Mouse (Mus musculus) embryonic facial prominence, embryonic 14.5 days (tissue): ENCODE results near the gene Insr. TPM values are rescaled to one million over a fixed set of nuclear protein-coding genes. Genes with fewer than 3 reads are reported as not detected.
"Not testable (repeated sequence)": the region's sequence is repeated elsewhere in the genome, so short reads cannot be mapped to it uniquely, and the experiment has no call there.

ENCODE experiments used
- ATAC-seq: fragments of 200-750 bp; cut with Nextera tagmentation; 2 replicates; pipeline ENCODE4 v1.8.0; 2017; ENCODE audit warnings: low read depth, moderate number of reproducible peaks, moderate TSS enrichment
- DNase-seq: peaks from one replicate; pipeline ENCODE4 v3.0.0-alpha.2; 2015; ENCODE audit warnings: low spot score
- H3K27ac ChIP-seq: fragments of 300-500 bp; sonication (generic); replicated peaks from 2 replicates; pipeline ENCODE4 v1.5.1; 2014; ENCODE audit warnings: low read depth, mild to moderate bottlenecking, low read length, moderate library complexity
- H3K27me3 ChIP-seq: fragments of 300-500 bp; sonication (generic); replicated peaks from 2 replicates; pipeline ENCODE4 v1.6.1; 2014; ENCODE audit warnings: low read length; ENCODE audit not compliant: control insufficient read depth, insufficient read depth
- H3K36me3 ChIP-seq: fragments of 300-500 bp; sonication (generic); 2 replicates; pipeline ENCODE4 v1.6.1; 2014; ENCODE audit warnings: low read length, mixed read lengths; ENCODE audit not compliant: control insufficient read depth, insufficient read depth
- H3K4me1 ChIP-seq: fragments of 300-500 bp; sonication (generic); 2 replicates; pipeline ENCODE4 v1.6.1; 2014; ENCODE audit warnings: antibody characterized with exemption, low read length; ENCODE audit not compliant: control insufficient read depth, insufficient read depth
- H3K4me2 ChIP-seq: fragments of 300-500 bp; sonication (generic); 2 replicates; pipeline ENCODE4 v1.6.1; 2014; ENCODE audit warnings: low read depth, mild to moderate bottlenecking, low read length, moderate library complexity, mixed read lengths
- H3K4me3 ChIP-seq: fragments of 300-500 bp; sonication (generic); 2 replicates; pipeline ENCODE4 v1.5.1; 2014; ENCODE audit warnings: low read depth, mild to moderate bottlenecking, low read length
- H3K9ac ChIP-seq: fragments of 300-500 bp; sonication (generic); 2 replicates; pipeline ENCODE4 v1.6.1; 2014; ENCODE audit warnings: low read depth, mild to moderate bottlenecking, low read length, moderate library complexity, mixed read lengths
- H3K9me3 ChIP-seq: fragments of 300-500 bp; sonication (generic); 2 replicates; pipeline ENCODE4 v1.6.1; 2016; ENCODE audit warnings: low read length; ENCODE audit not compliant: control insufficient read depth
- WGBS: fragments of 180-500 bp; shearing (Covaris S2); extraction: QIAGEN DNeasy Blood & Tissue Kit; methylation state at CpG from one replicate; pipeline ENCODE4 v1.1.7; 2014; 5-methylcytosine and 5-hydroxymethylcytosine counted together
- polyA plus RNA-seq: library from polyadenylated mRNA; unstranded; fragments of >200 nt; fragmentation: Nextera tagmentation; extraction: Ambion mirVana; gene quantifications from 2 replicates; pipeline ENCODE4 v1.2.1, GENCODE M21; 2014

Gene Insr
- polyA plus RNA-seq, 1 experiment from 2014 or later = 30.3 TPM

DNA sequence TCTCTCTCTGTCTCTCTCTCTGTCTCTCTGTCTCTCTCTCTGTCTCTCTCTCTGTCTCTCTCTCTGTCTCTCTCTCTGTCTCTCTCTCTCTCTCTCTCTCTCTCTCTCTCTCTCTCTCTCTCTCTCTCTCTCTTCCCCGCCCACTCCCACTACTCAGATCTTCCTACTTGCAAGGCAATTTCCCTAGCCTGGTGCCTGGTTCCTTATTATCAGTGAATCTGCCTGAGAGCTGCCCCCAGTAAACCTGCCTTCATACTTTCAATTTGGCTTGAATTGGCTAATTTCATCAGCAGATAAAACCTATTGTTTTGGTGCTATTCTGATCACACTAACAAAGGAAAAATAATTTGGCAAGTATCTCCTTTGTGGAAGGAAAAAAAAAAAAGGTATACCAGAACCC, 34.0 kb upstream of the Insr start:
- H3K4me1 ChIP-seq, H3K9ac ChIP-seq, ATAC-seq, H3K27me3 ChIP-seq, H3K36me3 ChIP-seq, H3K4me3 ChIP-seq, H3K27ac ChIP-seq, DNase-seq, H3K9me3 ChIP-seq, H3K4me2 ChIP-seq: not testable (repeated sequence)
- WGBS = 80% methylated on average over 1 of the region's 1 CpGs

DNA sequence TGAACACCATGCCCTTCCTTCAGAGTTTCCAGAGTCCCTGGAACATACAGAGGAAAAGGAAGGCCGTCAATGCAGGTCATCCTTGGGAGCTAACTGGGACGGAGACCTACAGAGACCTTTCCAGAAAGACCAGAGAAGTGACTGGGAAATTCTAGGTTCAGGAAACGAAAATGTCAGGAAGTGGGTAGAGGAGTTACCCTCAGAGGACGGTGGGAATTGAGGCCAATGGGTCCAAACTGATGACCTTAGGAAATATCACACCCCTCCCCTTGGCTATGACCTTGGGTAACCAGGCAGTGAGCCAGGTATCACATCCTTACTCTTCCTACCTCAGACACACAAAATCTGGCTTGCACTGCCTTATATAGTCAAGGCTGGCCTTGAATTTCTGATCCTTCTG, 32.1 kb upstream of the Insr start:
- no peak overlapping the region for H3K4me2 ChIP-seq
- no peaks in the 10 kb centered on the region for H3K9me3 ChIP-seq
- H3K27me3 ChIP-seq = no peaks in the 10 kb centered on the region
- H3K4me1 ChIP-seq = no peaks in the 10 kb centered on the region
- no peak overlapping the region for H3K9ac ChIP-seq
- H3K27ac ChIP-seq = no peak overlapping the region
- no peaks in the 10 kb centered on the region for H3K36me3 ChIP-seq
- DNase-seq = no peak
- no peak for ATAC-seq
- H3K4me3 ChIP-seq = no peak overlapping the region
- 80% methylated on average over 4 of the region's 4 CpGs for WGBS

DNA sequence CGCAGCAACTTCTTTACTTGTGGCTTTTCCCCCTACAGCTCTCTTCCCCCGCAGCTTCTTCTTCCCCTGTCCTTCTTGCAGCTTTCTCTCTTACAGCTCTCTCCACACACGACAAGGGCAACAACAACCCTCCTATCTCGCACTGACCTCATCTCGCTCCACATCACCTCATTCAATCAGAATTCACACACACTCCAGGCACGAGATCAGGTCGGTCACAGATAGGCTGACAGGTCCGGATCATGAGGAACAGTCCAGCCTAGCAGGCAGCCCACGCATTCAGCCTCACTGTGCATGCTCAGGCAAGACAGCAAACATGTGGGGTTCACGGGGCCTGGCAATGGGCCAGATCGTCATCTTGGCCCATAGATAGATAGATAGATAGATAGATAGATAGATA, 30.2 kb upstream of the Insr start:
- Histone ChIP-seq H3K4me1 (no peaks in the 10 kb centered on the region), H3K4me3 (no peak overlapping the region), H3K36me3 (no peaks in the 10 kb centered on the region), H3K4me2 (no peak overlapping the region), H3K9ac (no peak overlapping the region), H3K27me3 (no peaks in the 10 kb centered on the region), H3K27ac (no peak overlapping the region), H3K9me3 (no peaks in the 10 kb centered on the region)
- DNase-seq (no peak), ATAC-seq (no peak)
- 83% methylated on average over 11 of the region's 11 CpGs for WGBS

DNA sequence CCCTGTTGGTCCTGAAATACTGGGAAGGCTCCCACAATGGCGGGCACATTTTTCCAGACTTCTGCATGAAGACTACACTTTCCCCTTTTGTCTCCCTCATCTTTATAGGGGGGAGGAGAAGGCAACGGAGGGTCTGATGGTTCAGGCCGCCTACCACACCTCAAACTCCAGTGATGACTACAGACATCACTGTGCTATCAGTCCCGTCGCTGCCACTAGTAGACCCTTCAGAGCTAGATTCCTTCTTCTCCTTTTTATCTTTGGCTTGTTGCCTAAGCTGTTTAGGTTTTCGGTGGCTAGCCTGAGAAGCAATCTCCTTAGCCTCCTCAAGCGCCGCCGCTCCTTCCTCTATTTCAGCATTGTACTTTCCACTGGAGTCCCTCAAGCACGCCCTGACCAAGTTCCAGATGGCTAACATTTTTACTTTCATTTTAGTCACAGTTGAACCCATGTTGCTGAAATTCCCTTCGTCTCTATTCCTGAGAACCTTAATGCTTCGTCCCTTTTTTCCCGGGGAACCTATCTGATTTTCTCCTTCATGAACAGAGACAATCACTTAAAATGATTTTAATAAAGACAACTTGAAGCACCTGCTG, 28.9 kb upstream of the Insr start:
- not testable (repeated sequence) for DNase-seq, H3K36me3 ChIP-seq, ATAC-seq, H3K4me2 ChIP-seq, H3K4me1 ChIP-seq, H3K27me3 ChIP-seq, H3K9me3 ChIP-seq, H3K9ac ChIP-seq, H3K27ac ChIP-seq, H3K4me3 ChIP-seq
- WGBS = 89% methylated on average over 13 of the region's 13 CpGs

DNA sequence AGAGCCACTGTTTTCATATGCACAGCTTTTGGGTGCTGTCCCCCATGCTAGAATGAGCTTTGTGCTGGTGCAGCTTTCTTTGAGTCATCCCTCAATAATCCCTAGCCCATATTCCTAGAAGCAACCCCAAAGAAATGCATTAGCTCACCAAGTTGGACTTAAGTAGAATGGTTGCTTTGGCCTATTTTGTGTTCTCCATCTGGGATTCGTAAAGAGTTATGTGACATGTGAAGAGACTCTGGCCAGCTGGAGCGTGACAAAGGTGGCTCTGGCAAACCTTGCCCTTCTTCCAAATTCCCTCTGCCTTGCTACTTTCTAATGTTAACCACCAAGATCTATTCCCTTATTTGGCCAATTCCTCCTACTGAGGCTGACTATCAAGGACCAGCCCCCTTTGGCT, 22.7 kb upstream of the Insr start:
- 53% methylated on average over 2 of the region's 2 CpGs for WGBS

DNA sequence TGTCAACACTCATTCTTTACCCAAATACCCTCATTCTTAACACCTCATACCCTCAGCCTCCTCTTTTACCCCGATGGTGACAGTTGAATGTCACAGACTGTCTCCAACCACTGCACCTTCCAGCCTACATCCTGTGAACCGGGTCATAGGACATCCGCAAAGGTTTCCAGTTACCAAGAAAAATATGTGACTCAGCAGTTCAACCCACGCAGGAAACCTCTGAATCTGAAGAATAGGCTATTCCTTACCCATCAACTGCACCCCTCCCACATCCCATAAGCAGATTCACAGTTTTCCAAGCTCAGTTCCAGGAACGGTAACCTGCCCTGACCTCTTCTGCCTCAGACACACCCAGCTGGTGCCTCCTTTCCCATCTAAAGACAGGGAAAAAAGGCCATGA, 19.9 kb upstream of the Insr start:
- WGBS = 78% methylated on average over 5 of the region's 5 CpGs
- H3K27ac ChIP-seq = no peak overlapping the region
- DNase-seq = no peak

More for the DNA sequence above, 22.7 kb upstream of the Insr start:
- Histone ChIP-seq H3K4me3 (no peak overlapping the region), H3K27me3 (no peaks in the 10 kb centered on the region), H3K9me3 (no peaks in the 10 kb centered on the region), H3K27ac (no peak overlapping the region), H3K36me3 (no peaks in the 10 kb centered on the region), H3K4me1 (no peaks in the 10 kb centered on the region), H3K4me2 (no peak overlapping the region), H3K9ac (no peak overlapping the region)
- no peak for DNase-seq
- ATAC-seq = no peak

DNA sequence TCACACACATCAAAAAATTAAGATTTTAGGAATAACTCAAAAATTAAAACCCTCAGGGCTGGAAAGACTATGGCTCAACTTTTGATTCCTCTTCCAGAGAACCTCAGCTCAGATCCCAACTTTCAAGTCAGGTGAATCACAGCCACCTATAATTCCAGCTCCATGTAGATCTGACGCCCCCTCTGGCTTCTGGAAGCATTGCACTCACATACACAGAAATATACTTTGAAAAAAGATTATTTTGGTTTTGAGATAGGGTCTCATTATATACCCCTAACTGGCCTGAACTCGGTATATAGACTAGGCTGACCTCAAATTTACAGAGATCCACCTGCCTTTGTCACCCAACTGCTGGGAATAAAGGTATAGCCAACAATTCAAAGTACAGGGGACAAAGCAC, 6.4 kb upstream of the Insr start:
- DNase-seq = no peak
- no peaks in the 10 kb centered on the region for H3K9me3 ChIP-seq
- no peak overlapping the region for H3K27ac ChIP-seq
- no peak overlapping the region for H3K4me2 ChIP-seq
- H3K9ac ChIP-seq = no peak overlapping the region
- no peaks in the 10 kb centered on the region for H3K4me1 ChIP-seq
- WGBS = 30% methylated on average over 2 of the region's 2 CpGs
- H3K36me3 ChIP-seq = no peaks in the 10 kb centered on the region
- H3K27me3 ChIP-seq = no peaks in the 10 kb centered on the region
- ATAC-seq = no peak
- no peak overlapping the region for H3K4me3 ChIP-seq

More for the DNA sequence above, 19.9 kb upstream of the Insr start:
- Histone ChIP-seq H3K9me3 (no peaks in the 10 kb centered on the region), H3K27me3 (no peaks in the 10 kb centered on the region), H3K9ac (no peak overlapping the region), H3K4me1 (no peaks in the 10 kb centered on the region), H3K36me3 (no peaks in the 10 kb centered on the region), H3K4me2 (no peak overlapping the region), H3K4me3 (no peak overlapping the region)
- no peak for ATAC-seq

DNA sequence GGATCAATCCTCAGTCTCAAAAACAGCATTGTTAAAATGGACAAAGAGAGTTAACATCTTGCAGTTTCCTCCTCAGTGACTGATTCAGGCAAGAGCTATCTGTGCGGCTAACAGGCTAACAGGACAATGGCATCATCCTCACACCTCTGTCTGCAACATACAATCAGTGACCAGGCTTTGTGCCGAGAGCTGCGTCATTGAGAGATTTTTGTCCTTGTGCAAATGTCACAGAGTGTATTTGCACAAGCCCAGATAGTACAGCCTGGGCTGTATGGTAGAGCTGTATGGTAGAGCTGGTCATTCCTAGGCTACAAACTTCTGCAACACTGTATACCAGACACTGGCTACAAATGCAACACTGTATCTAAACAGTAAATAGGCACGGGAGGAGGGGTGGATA, 5.2 kb upstream of the Insr start:
- Histone ChIP-seq H3K27me3 (no peaks in the 10 kb centered on the region), H3K9ac (no peak overlapping the region), H3K9me3 (no peaks in the 10 kb centered on the region), H3K4me3 (no peak overlapping the region), H3K4me2 (no peak overlapping the region), H3K36me3 (no peaks in the 10 kb centered on the region), H3K27ac (no peak overlapping the region), H3K4me1 (peaks cover 2% of the 10 kb centered on the region; the same call in 1 of the 2 replicates)
- ATAC-seq (no peak), DNase-seq (no peak)
- WGBS = 79% methylated on average over 4 of the region's 4 CpGs

DNA sequence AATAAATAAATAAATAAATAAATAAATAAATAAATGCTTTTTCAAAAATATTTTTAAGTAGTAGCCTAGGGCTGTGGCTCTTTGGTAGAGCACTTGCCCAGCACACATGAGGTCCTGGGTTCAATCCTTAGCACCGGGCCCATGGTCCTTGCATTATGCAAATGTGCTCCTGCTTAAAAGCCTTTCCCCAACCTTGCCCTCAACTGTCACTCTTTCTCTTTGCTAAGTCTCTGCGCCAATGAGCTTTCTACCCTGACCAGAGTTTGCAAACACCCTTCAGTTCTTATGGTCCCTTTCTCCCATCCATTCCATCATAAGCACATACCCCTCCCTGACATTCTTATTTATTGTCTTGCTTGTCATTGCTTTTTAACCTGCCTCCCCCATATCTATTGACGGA, 1.9 kb upstream of the Insr start:
- WGBS = 82% methylated on average over 3 of the region's 3 CpGs

More for the DNA sequence above, 1.9 kb upstream of the Insr start:
- ATAC-seq (no peak), DNase-seq (no peak)
- Histone ChIP-seq H3K4me1 (peaks cover 15% of the 10 kb centered on the region), H3K36me3 (no peaks in the 10 kb centered on the region), H3K27ac (no peak overlapping the region), H3K9ac (no peak overlapping the region), H3K4me3 (no peak overlapping the region), H3K27me3 (no peaks in the 10 kb centered on the region), H3K4me2 (no peak overlapping the region), H3K9me3 (no peaks in the 10 kb centered on the region)
